Mouse (Mus musculus): ENCODE results near the gene Stox2. TPM values are rescaled to one million over a fixed set of nuclear protein-coding genes. Genes with fewer than 3 reads are reported as not detected.

Gene Stox2
- 0.12 to 0.42 TPM (median 0.22 TPM) in 4 replicates for total RNA-seq (2023)

DNA sequence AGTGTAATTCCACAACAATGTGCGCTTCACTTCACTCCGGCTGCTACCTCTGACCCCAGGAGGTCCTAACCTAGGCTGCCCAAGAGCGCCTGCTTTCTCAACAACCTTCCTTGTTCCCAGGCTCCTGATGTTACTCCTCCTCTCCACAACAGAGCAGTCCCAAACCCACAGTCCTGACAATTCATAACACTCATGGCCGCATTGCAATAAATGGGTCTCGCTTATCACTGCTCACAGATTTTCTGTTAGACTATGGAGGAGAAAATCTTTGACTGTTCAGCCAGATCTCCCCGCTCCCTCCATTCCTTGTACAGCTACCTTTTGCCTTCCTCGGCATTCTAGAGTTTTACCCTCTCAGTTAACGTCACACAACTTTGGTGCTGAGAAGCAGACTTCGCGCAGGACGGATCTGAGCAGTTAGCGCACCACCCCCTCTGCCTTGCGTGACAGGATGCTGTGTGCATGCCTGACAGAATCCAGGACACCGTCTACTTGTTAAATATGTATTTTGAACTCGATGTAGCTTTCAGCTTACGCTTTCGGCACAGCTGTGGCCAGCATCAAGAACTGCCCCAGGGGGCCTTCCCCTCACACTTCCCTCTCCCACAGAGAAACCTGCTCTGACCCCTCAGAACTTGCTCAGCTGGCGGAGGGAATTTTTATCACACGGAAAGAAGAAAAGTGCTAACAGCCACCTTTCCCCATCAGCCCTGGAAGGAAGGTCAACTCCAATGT, at the start of gene Stox2:
Gene Stox2, minus strand, starts transcription at position 51 of the 735 bp plus-strand sequence.

Other genes with a start within 250 kb of the Stox2 start
- gene Trappc11, start 87.1 kb upstream of the Stox2 start, total RNA-seq (2023): 32.3 to 41.0 TPM (median 36.5 TPM) in 4 replicates
- gene Rwdd4a, start 87.3 kb upstream of the Stox2 start, total RNA-seq (2023): 19.9 to 33.1 TPM (median 25.2 TPM) in 4 replicates
- gene Ing2, start 229.2 kb upstream of the Stox2 start, total RNA-seq (2023): 30.3 to 36.7 TPM (median 33.0 TPM) in 4 replicates